Mouse (Mus musculus) heart, embryonic 16.5 days (tissue): Measurements from ENCODE around the gene 1700034J05Rik. TPM values are rescaled to one million over a fixed set of nuclear protein-coding genes. Genes with fewer than 3 reads are reported as not detected.

ENCODE experiments used
- ATAC-seq: fragments of 200-750 bp; cut with Nextera tagmentation; replicated peaks from 2 replicates; pipeline ENCODE4 v1.8.0; 2017; ENCODE audit warnings: moderate number of reproducible peaks; ENCODE audit not compliant: insufficient read depth, low FRiP score; ENCODE audit errors: extremely low read depth
- H3K27ac ChIP-seq: fragments of 300-500 bp; sonication (generic); 2 replicates; pipeline ENCODE4 v1.5.1; 2014; ENCODE audit warnings: mild to moderate bottlenecking, low read length, control low read depth, moderate library complexity
- H3K27me3 ChIP-seq: fragments of 300-500 bp; sonication (generic); 2 replicates; pipeline ENCODE4 v1.6.1; 2014; ENCODE audit warnings: low read length, mixed read lengths; ENCODE audit not compliant: control insufficient read depth, insufficient read depth
- H3K36me3 ChIP-seq: fragments of 300-500 bp; sonication (generic); 2 replicates; pipeline ENCODE4 v1.6.1; 2014; ENCODE audit not compliant: control insufficient read depth, insufficient read depth
- H3K4me1 ChIP-seq: fragments of 300-500 bp; sonication (generic); 2 replicates; pipeline ENCODE4 v1.6.1; 2014; ENCODE audit warnings: low read length, mixed read lengths; ENCODE audit not compliant: control insufficient read depth, insufficient read depth
- H3K4me2 ChIP-seq: fragments of 300-500 bp; sonication (generic); 2 replicates; pipeline ENCODE4 v1.6.1; 2014; ENCODE audit warnings: low read depth, mild to moderate bottlenecking, control low read depth, low read length
- H3K4me3 ChIP-seq: fragments of 300-500 bp; sonication (generic); 2 replicates; pipeline ENCODE4 v1.5.1; 2014; ENCODE audit warnings: mild to moderate bottlenecking, control low read depth, low read length
- H3K9ac ChIP-seq: fragments of 300-500 bp; sonication (generic); 2 replicates; pipeline ENCODE4 v1.6.1; 2014; ENCODE audit warnings: low read length, control low read depth
- H3K9me3 ChIP-seq: fragments of 300-500 bp; sonication (generic); replicated peaks from 2 replicates; pipeline ENCODE4 v1.6.1; 2016; ENCODE audit warnings: low read length; ENCODE audit not compliant: control insufficient read depth
- WGBS: fragments of 180-500 bp; shearing (Covaris S2); extraction: QIAGEN DNeasy Blood & Tissue Kit; methylation state at CpG from one replicate; pipeline ENCODE4 v1.1.7; 2014; 5-methylcytosine and 5-hydroxymethylcytosine counted together
- polyA plus RNA-seq: library from polyadenylated mRNA; unstranded; fragments of >200 nt; fragmentation: Nextera tagmentation; extraction: Ambion mirVana; gene quantifications from 2 replicates; pipeline ENCODE4 v1.2.1, GENCODE M21; 2015

The 1700034J05Rik gene
- 0.09 and 0.12 TPM in 2 replicates for polyA plus RNA-seq

GRCm38 (mm10) chr6:146954258-146954657 is at the start of gene 1700034J05Rik:
TSS of gene 1700034J05Rik (minus strand) at chr6:146954422.
- Histone ChIP-seq H3K9ac (no peak within 1 kb of the TSS), H3K4me1 (peaks cover 18% of the 10 kb centered on the region), H3K4me2 (no peak within 1 kb of the TSS), H3K36me3 (no peaks in the 10 kb centered on the region), H3K27ac (no peak within 1 kb of the TSS), H3K4me3 (no peak within 1 kb of the TSS), H3K27me3 (no peaks in the 10 kb centered on the region), H3K9me3 (no peaks in the 10 kb centered on the region)
- whole genome bisulfite sequencing: 76% methylated on average over 1 of the region's 1 CpGs
- no peak for ATAC-seq

DNA sequence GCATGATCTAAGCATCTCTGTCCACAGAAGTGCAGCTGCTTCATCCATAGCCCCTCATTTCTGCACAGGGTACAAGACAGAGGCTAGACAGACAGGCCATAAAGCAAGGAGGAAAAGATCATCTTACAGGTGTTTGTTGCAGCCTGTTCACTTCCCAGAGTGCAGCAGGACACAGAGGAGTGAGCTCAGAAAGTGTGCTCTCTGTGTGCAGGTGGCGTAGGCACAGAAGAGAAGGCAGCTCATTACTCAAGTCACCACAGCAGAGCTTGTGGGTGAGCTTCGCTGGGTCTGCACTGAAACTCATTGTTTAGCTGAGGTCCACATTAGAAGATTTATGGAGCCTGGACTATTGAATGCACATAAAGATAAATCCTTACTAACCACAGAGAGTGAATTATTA is 45.5 kb upstream of the 1700034J05Rik start:
- H3K4me1 ChIP-seq: no peaks in the 10 kb centered on the region
- H3K4me2 ChIP-seq: no peak overlapping the region
- no peaks in the 10 kb centered on the region for H3K9me3 ChIP-seq
- 90% methylated on average over 2 of the region's 2 CpGs for WGBS
- no peaks in the 10 kb centered on the region for H3K27me3 ChIP-seq
- no peak overlapping the region for H3K27ac ChIP-seq
- no peak overlapping the region for H3K4me3 ChIP-seq
- ATAC-seq: no peak
- no peak overlapping the region for H3K9ac ChIP-seq
- peaks cover 30% of the 10 kb centered on the region for H3K36me3 ChIP-seq

DNA sequence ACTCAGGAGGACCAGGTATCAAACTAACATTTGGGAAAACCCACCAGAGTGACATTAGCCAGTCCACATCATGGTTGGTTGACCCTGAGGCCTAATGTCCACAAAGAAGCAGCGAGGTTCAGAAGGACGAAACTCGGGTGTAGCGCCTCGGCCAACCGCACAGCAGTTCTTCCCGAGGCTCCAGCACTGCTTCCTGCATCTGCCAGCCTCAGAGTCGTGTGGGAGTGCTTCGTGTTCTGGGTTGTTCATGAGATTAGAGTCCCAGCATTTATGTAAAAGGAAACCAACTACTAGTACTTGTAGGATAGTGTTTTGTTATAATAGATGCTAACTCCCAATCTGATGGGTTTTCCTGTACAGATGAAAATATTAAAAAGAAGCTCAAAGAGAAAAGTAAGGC is 45.1 kb upstream of the 1700034J05Rik start:
- Histone ChIP-seq H3K27me3 (no peaks in the 10 kb centered on the region), H3K4me1 (no peaks in the 10 kb centered on the region), H3K27ac (no peak overlapping the region), H3K4me2 (no peak overlapping the region), H3K9ac (no peak overlapping the region), H3K36me3 (peaks cover 30% of the 10 kb centered on the region), H3K4me3 (no peak overlapping the region), H3K9me3 (no peaks in the 10 kb centered on the region)
- no peak for ATAC-seq
- 82% methylated on average over 9 of the region's 9 CpGs for WGBS

DNA sequence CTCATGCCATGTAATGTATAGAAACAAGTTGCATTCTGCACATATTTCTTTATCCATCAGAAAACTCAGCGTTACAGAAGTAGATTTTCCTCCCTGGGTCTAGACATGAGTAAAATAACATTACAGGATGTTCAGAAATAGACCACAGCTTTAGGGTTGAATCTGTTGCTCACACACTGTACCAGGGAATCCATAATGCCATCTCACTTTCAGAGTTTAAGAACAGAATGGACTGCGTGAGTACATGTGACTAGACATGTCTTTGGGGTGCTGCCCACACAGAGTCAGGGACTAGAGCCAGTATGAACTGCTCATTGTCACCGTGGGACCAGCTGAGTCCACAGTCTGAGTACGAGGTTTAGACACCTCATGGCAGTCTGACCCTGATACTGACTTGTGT is 44.5 kb upstream of the 1700034J05Rik start:
- Histone ChIP-seq H3K27ac (no peak overlapping the region), H3K4me2 (no peak overlapping the region), H3K27me3 (no peaks in the 10 kb centered on the region), H3K4me3 (no peak overlapping the region), H3K4me1 (no peaks in the 10 kb centered on the region), H3K9me3 (no peaks in the 10 kb centered on the region), H3K36me3 (peaks cover 26% of the 10 kb centered on the region), H3K9ac (no peak overlapping the region)
- WGBS: 85% methylated on average over 4 of the region's 4 CpGs
- ATAC-seq: no peak

- peaks cover 10% of the 10 kb centered on the region for H3K4me1 ChIP-seq
- no peak overlapping the region for H3K27ac ChIP-seq
- ATAC-seq: no peak
- no peak overlapping the region for H3K4me2 ChIP-seq
- H3K9me3 ChIP-seq: no peaks in the 10 kb centered on the region
- peaks cover 17% of the 10 kb centered on the region for H3K36me3 ChIP-seq
- no peak overlapping the region for H3K9ac ChIP-seq
- 56% methylated on average over 6 of the region's 6 CpGs for WGBS
- H3K4me3 ChIP-seq: no peak overlapping the region
- H3K27me3 ChIP-seq: no peaks in the 10 kb centered on the region
These were observed 42.8 kb upstream of the 1700034J05Rik start for GRCm38 (mm10) chr6:146997006-146997405.

DNA sequence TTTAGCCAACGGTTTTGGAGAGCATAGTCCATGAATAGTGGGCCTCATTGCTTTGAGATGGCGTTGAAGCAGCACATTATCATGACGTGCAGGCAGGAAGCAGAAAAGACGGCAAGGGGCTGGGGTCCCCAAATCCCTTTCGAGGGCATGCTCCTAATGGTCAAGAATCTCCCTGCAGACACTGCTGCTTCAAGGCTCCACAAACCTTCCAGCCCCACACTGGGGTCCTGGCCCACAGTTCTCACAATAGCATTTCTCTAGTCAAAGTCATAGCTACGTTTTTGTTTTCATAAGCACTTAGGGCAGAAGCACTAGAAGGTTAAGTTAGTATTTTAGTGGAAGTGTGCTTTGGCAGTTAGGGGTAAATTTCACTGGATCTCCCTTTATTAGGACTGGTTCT is 41.7 kb upstream of the 1700034J05Rik start:
- H3K36me3 ChIP-seq: peaks cover 9% of the 10 kb centered on the region
- H3K4me1 ChIP-seq: peaks cover 12% of the 10 kb centered on the region
- H3K4me2 ChIP-seq: no peak overlapping the region
- no peak overlapping the region for H3K9ac ChIP-seq
- ATAC-seq: no peak
- WGBS: 84% methylated on average over 6 of the region's 6 CpGs
- H3K4me3 ChIP-seq: no peak overlapping the region
- no peaks in the 10 kb centered on the region for H3K9me3 ChIP-seq
- no peaks in the 10 kb centered on the region for H3K27me3 ChIP-seq
- no peak overlapping the region for H3K27ac ChIP-seq

- Histone ChIP-seq H3K4me1 (peaks cover 12% of the 10 kb centered on the region), H3K4me2 (no peak overlapping the region), H3K27ac (no peak overlapping the region), H3K27me3 (no peaks in the 10 kb centered on the region), H3K9me3 (no peaks in the 10 kb centered on the region), H3K36me3 (peaks cover 10% of the 10 kb centered on the region), H3K9ac (no peak overlapping the region), H3K4me3 (no peak overlapping the region)
- ATAC-seq: no peak
- WGBS: 72% methylated on average over 2 of the region's 2 CpGs
These were observed 41.2 kb upstream of the 1700034J05Rik start for GRCm38 (mm10) chr6:146995391-146995790.

DNA sequence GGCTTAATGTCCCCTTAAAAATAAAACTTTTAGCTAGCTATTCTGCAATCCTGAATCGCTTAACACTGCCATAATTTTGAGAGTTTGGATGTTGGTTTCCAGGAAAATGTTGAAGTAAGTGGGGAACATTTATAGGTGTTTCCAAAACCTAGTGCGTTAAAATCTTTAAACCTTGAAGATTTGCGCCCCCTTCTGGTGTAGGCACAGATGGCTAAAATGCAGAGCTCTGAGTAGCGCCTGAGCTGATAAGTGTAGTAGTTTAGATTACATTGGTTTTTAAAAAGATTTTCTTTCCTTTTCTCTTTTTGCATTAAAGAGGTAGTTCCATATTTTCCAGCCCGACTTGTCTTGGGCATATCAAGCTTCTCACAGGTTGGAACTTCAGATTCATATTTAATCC is 40.0 kb upstream of the 1700034J05Rik start:
- Histone ChIP-seq H3K4me1 (peaks cover 15% of the 10 kb centered on the region), H3K9ac (no peak overlapping the region), H3K4me3 (no peak overlapping the region), H3K36me3 (peaks cover 7% of the 10 kb centered on the region), H3K9me3 (no peaks in the 10 kb centered on the region), H3K4me2 (no peak overlapping the region), H3K27me3 (no peaks in the 10 kb centered on the region), H3K27ac (no peak overlapping the region)
- 40% methylated on average over 5 of the region's 5 CpGs for WGBS
- ATAC-seq: no peak

- Histone ChIP-seq H3K27ac (no peak overlapping the region), H3K27me3 (no peaks in the 10 kb centered on the region), H3K9ac (no peak overlapping the region), H3K4me3 (no peak overlapping the region), H3K4me1 (peaks cover 26% of the 10 kb centered on the region), H3K4me2 (no peak overlapping the region), H3K9me3 (no peaks in the 10 kb centered on the region), H3K36me3 (no peaks in the 10 kb centered on the region)
- ATAC-seq: peak; percentile 57
- 58% methylated on average over 3 of the region's 3 CpGs for WGBS
These were observed 30.3 kb upstream of the 1700034J05Rik start for GRCm38 (mm10) chr6:146984569-146984968.
